2 mouse cellular contexts compared by ENCODE assay signal in the genomic region with DNA sequence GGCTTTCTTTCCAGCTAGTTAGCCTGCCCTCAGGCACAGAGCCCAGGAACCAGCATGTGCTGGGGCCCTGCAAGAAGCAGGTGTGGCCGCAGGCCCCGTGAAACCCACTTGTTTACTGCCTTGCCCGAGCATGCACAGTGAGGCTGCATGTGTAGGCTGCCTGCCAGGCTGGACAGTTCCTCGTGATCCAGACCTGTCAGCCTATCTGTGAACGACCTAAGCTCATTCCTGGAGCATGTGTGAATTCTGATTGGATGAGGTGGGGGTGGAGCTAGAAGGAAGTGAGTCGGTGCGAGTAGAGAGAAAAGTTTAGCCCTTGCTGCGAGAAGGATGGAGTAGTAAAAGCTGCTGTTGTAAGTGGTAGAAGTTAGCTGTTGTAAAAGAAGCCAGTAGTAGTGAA. TPM values are rescaled to one million over a fixed set of nuclear protein-coding genes. Genes with fewer than 3 reads are reported as not detected.
"Had no signal": no experiment of that assay in that cellular context is flagged by ENCODE, and none has a peak within 500 bp of the region (broad histone marks: within the 10 kb centered on the region; RNA-seq: fewer than 3 reads in every experiment).

No protein-coding gene starts in this region.

RNA-seq across cellular contexts. Expression of a gene that starts 16.0 kb away (rescaled TPM):
- total RNA-seq: common myeloid progenitor, adult 5-6 weeks; granulocyte monocyte progenitor cell, adult 5-6 weeks had no signal
